Mouse (Mus musculus) liver, embryonic 14.5 days (tissue): ENCODE measurements around the gene Hyal3. TPM values are rescaled to one million over a fixed set of nuclear protein-coding genes. Genes with fewer than 3 reads are reported as not detected.

Experiments used
- ATAC-seq: fragments of 200-750 bp; cut with Nextera tagmentation; 2 replicates; pipeline ENCODE4 v1.8.0; 2017; ENCODE audit warnings: moderate number of reproducible peaks, mild to moderate bottlenecking, moderate library complexity; ENCODE audit not compliant: insufficient read depth
- DNase-seq, 3 experiments: peaks; one replicate each; pipeline ENCODE4 v3.0.0-alpha.2; 2012 to 2013; ENCODE audit warnings: low read depth in 3 of 3, low spot score in 3 of 3
- H3K27ac ChIP-seq: fragments of 300-500 bp; sonication (generic); 2 replicates; pipeline ENCODE4 v1.5.1; 2014; ENCODE audit warnings: moderate library complexity, mild to moderate bottlenecking, control low read depth, inconsistent platforms
- H3K27me3 ChIP-seq: fragments of 300-500 bp; sonication (generic); 2 replicates; pipeline ENCODE4 v1.6.1; 2014; ENCODE audit warnings: mild to moderate bottlenecking, low read length, moderate library complexity; ENCODE audit not compliant: control insufficient read depth, insufficient read depth
- H3K36me3 ChIP-seq: fragments of 300-500 bp; sonication (generic); replicated peaks from 2 replicates; pipeline ENCODE4 v1.6.1; 2014; ENCODE audit warnings: low read depth; ENCODE audit not compliant: control insufficient read depth, insufficient read depth
- H3K4me1 ChIP-seq, 2 experiments: fragments of 200-500 bp in 1 of 2; fragments of 300-500 bp in 1 of 2; sonication (generic) in 1 of 2; replicated peaks; 2 replicates each; pipeline ENCODE4 v1.6.1; 2012 to 2014; ENCODE audit warnings: antibody characterized with exemption in 1 of 2, inconsistent platforms in 1 of 2, low read length in 1 of 2; ENCODE audit not compliant: control insufficient read depth in 2 of 2, insufficient read depth in 2 of 2
- H3K4me2 ChIP-seq: fragments of 300-500 bp; sonication (generic); 2 replicates; pipeline ENCODE4 v1.6.1; 2014; ENCODE audit warnings: low read depth, mild to moderate bottlenecking, control low read depth, moderate library complexity
- H3K4me3 ChIP-seq, 2 experiments: fragments of 200-500 bp in 1 of 2; fragments of 300-500 bp in 1 of 2; sonication (generic) in 1 of 2; 2 replicates each; pipeline ENCODE4 v1.5.1; 2012 to 2014; ENCODE audit warnings: low read depth in 2 of 2, low read length in 2 of 2, mild to moderate bottlenecking in 2 of 2, control low read depth in 1 of 2, inconsistent platforms in 1 of 2, moderate library complexity in 1 of 2; ENCODE audit not compliant: insufficient read depth in 1 of 2
- H3K9ac ChIP-seq: fragments of 300-500 bp; sonication (generic); replicated peaks from 2 replicates; pipeline ENCODE4 v1.6.1; 2014; ENCODE audit warnings: mild to moderate bottlenecking, control low read depth, moderate library complexity
- H3K9me3 ChIP-seq: fragments of 300-500 bp; sonication (generic); 2 replicates; pipeline ENCODE4 v1.6.1; 2016; ENCODE audit warnings: low read length, mixed read lengths; ENCODE audit not compliant: control insufficient read depth
- CTCF ChIP-seq: IDR thresholded peaks from 2 replicates; pipeline ENCODE4 v1.5.1; 2016; ENCODE audit warnings: antibody characterized with exemption, low read depth, control low read depth
- EP300 ChIP-seq: IDR thresholded peaks from 2 replicates; pipeline ENCODE4 v1.6.1; 2016; ENCODE audit warnings: antibody characterized with exemption, low read depth
- WGBS: fragments of 180-500 bp; shearing (Covaris S2); extraction: QIAGEN DNeasy Blood & Tissue Kit; methylation state at CpG from one replicate; pipeline ENCODE4 v1.1.7; 2014; ENCODE audit not compliant: insufficient replicate concordance; 5-methylcytosine and 5-hydroxymethylcytosine counted together
- polyA plus RNA-seq, 2 experiments: library from polyadenylated mRNA; depleted of rRNA in 1 of 2; stranded (reverse) in 1 of 2; unstranded in 1 of 2; fragments of >200 nt; fragmentation: Nextera tagmentation in 1 of 2; extraction: Ambion mirVana in 1 of 2; gene quantifications; 2 replicates each; pipeline versions ENCODE4 v1.2.1 to v1.2.3; 2012 to 2014

Hyal3 gene
- polyA plus RNA-seq, 2 experiments, result 0.45 to 0.69 TPM

DNA sequence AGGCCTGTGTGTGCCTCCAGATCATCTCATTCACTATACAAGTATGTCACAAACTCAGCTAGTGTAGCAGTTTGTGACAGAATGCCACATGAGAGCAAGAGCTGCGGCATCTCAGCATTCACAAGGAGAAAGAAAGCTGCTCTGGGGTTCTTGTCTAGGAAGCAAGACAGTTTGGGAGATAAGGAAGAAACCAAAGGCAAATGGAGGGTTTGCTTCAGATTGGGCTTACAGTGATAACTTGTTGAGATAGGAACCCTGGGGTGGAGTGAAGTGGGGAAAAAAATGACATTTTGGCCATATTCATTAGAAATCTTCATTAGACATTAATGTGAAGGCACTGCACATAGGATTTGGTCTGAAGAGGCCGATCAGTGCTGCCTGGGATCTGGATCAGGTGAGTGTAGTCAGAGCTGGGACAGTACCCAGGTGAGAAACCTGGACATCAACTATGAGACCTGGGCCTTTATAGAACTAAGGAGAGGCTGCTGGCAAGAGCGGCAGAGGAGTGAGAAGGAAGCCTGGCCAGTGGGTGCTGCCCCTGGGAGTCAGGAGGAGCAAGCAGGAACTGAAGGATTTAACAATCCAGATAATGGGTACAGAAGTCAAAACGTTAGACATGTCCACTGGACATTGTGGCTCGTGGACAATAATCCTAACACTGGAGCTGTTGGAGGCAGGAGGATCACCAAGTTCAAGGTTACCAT, 27.8 kb upstream of the Hyal3 start:
- H3K9ac ChIP-seq, result no peak overlapping the region
- no peak for ATAC-seq
- H3K27me3 ChIP-seq, result peaks cover 3% of the 10 kb centered on the region; the same call in 1 of the 2 replicates
- H3K9me3 ChIP-seq, result no peaks in the 10 kb centered on the region
- H3K4me2 ChIP-seq, result peak overlapping the region; percentile 90
- H3K36me3 ChIP-seq, result peaks cover 12% of the 10 kb centered on the region
- 49% methylated on average over 5 of the region's 5 CpGs for WGBS
- no peak for DNase-seq
- H3K4me1 ChIP-seq, result peaks cover 35 to 42% of the 10 kb centered on the region in 2 experiments
- TF ChIP-seq CTCF (no peak), EP300 (no peak)
- H3K27ac ChIP-seq, result no peak overlapping the region
- no peak overlapping the region for H3K4me3 ChIP-seq

DNA sequence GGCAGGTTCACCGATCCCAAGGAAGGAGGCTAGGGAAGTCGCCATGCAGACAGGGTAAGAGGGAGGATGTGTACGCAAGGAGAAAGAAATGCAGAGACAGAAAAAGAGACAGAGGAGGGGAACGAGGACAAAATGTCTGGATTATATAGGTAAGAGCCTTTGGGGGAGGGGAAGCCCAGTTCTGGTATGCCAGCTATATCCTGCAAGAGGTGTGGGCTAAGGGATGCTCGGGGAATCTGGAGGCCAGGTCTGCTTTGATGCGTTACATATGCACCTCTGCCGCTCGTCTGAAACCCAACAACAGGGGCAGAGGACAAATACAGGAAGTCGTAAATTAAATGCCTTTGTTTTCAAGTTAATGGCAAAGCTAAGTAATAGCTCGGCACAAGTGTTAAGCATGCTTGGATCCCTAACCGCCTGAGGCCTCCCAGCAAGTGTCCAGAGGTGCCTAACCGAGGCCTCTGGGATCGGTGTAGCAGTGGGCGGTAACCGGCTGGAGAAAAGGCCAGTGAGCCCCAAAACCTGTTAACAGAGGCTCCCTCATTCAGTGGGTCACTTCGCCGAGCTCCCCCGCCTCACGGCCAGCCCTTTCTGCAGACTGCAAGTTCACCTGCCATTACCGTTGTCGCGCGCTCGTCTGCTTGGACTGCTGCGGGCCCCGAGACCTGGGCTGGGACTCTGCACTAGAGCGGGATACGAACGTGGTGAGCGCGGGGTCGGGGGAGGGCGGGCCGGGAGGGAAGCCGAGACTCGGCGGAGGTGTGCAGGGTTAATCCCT, 26.9 kb upstream of the Hyal3 start:
- Histone ChIP-seq H3K4me2 (peak overlapping the region; percentile 90), H3K9ac (peak overlapping the region; percentile 75), H3K4me3 (peak overlapping the region; percentile 57 to 83), H3K27me3 (peaks cover 3% of the 10 kb centered on the region; the same call in 1 of the 2 replicates), H3K27ac (peak overlapping the region; percentile 27), H3K4me1 (peaks cover 35 to 42% of the 10 kb centered on the region in 2 experiments), H3K36me3 (peaks cover 21% of the 10 kb centered on the region), H3K9me3 (no peaks in the 10 kb centered on the region)
- 5% methylated on average over 37 of the region's 37 CpGs for WGBS
- ATAC-seq (peak; percentile 49), DNase-seq (no peak)
- TF ChIP-seq EP300 (no peak), CTCF (no peak)

DNA sequence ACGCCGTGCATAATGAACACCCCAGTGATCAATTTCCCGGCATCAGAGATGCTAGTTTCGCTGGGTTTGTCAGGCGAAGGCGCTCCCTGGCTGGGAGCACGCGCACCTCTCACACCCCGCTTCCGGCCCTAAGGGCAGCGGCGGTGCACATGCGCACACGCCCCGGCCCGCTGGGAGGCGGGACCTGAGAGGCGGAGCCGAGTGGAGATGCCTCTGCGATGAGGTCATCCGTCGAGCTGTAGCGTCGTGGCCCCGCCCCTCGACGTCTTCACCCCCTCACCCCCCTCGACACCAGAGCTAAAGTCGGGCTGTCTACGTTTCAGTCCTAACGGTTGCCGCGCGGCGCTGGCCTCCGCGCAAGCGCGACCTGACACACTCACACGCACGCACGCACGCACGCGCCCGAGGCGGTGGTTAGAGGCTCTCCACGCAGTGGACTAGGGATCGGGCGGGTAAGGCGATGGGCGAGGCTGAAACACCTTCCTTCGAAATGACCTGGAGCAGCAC, 26.2 kb upstream of the Hyal3 start:
- Histone ChIP-seq H3K4me1 (peaks cover 35 to 42% of the 10 kb centered on the region in 2 experiments), H3K36me3 (peaks cover 27% of the 10 kb centered on the region), H3K9ac (peak overlapping the region; percentile 87), H3K9me3 (no peaks in the 10 kb centered on the region), H3K27me3 (peaks cover 3% of the 10 kb centered on the region; the same call in 1 of the 2 replicates), H3K4me2 (peak overlapping the region; percentile 90), H3K27ac (peak overlapping the region; percentile 79), H3K4me3 (peak overlapping the region; percentile 74 to 83)
- peak; percentile 93 to 96 (median 95) for DNase-seq
- TF ChIP-seq EP300 (no peak), CTCF (no peak; the same call in 1 of the 2 replicates)
- under 1% methylated on average over 53 of the region's 53 CpGs for WGBS
- peak; percentile 89 for ATAC-seq

DNA sequence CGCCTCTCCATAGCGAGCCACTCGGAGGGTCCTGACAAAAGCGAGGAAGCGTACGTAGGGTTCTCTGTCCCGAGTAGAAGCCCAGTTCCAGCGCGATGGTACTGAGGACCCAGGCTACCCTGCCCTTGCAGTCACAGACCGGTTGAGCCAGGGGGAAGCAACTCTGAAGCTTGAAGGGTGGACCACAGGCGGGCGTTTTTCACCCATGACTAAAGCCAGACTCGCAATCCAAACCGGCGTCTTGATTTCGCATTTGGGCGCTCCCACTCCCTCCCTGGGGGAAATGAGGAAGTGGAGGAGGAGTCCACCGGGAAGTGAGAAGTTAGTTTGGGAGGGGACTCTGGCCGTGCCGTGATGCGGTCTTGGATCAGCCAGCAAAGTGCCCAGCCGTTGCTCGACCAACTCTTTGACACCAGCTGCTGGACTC, 25.6 kb upstream of the Hyal3 start:
- Histone ChIP-seq H3K27ac (peak overlapping the region; percentile 79), H3K27me3 (peaks cover 3% of the 10 kb centered on the region; the same call in 1 of the 2 replicates), H3K4me2 (peak overlapping the region; percentile 90), H3K36me3 (peaks cover 34% of the 10 kb centered on the region), H3K4me1 (peaks cover 35 to 42% of the 10 kb centered on the region in 2 experiments), H3K4me3 (peak overlapping the region; percentile 74 to 83), H3K9me3 (no peaks in the 10 kb centered on the region), H3K9ac (peak overlapping the region; percentile 87)
- DNase-seq (no peak), ATAC-seq (peak; percentile 10)
- 0% methylated on average over 23 of the region's 23 CpGs for WGBS
- no peak for TF ChIP-seq CTCF
- no peak for TF ChIP-seq EP300

DNA sequence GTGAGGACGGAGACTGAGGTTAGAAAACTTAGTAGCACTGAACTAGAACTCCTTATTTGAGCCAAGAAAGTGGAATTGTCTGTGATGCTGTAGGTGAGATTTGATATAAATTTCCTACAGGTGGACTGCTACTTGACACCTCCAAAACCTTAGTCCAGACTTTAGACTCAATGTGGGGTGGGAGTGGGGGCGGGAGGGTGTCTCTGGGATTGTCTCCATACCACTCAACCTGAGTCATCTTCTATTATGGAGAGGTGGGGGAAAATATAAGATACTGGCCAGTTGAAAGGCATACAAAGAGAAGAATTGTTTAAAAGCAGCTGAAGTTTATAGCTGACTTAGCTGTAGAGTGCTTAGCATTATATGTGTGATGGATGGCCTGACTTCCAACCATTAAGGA, 24.9 kb upstream of the Hyal3 start:
- H3K36me3 ChIP-seq, result peaks cover 39% of the 10 kb centered on the region
- H3K4me1 ChIP-seq, result peaks cover 35 to 41% of the 10 kb centered on the region in 2 experiments
- TF ChIP-seq EP300 (no peak), CTCF (no peak)

More for the DNA sequence above, 24.9 kb upstream of the Hyal3 start:
- peak overlapping the region; percentile 74 to 83 for H3K4me3 ChIP-seq
- H3K27ac ChIP-seq, result peak overlapping the region; percentile 79
- H3K27me3 ChIP-seq, result peaks cover 1% of the 10 kb centered on the region; the same call in 1 of the 2 replicates
- DNase-seq, result no peak
- H3K4me2 ChIP-seq, result peak overlapping the region; percentile 90
- peak overlapping the region; percentile 87 for H3K9ac ChIP-seq
- no peak for ATAC-seq
- H3K9me3 ChIP-seq, result no peaks in the 10 kb centered on the region
- 26% methylated on average over 2 of the region's 2 CpGs for WGBS
